Mouse (Mus musculus): Measurements from ENCODE around the gene Olfr169.
"Not testable (repeated sequence)": the region's sequence is repeated elsewhere in the genome, so short reads cannot be mapped to it uniquely, and the experiment has no call there.

Olfr169 gene
- long read RNA-seq, experiment 1: 0 reads
- long read RNA-seq, experiment 2: 0 reads

DNA sequence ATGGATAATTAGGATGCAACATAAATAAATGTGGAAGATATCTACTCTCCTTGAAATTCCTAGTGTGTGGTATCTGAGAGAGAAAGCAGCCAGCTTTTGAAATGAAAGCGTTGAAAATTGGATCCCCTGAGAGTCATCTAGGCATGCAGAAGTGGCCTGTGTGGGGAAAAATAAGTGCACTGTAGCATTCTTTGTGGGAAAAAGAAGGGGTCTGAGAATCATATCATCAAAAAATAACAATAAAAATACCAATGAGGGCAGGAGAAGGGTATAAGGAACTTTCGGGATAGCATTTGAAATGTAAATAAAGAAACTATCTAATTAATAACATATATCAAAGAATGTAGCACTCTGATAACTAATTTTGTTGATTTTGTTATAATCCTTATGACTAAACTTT, at the start of gene Olfr169:
TSS of gene Olfr169 (minus strand) at position 101 of the 400 bp plus-strand sequence.
- intact Hi-C loops (cut with DNase I): not testable (repeated sequence)

DNA sequence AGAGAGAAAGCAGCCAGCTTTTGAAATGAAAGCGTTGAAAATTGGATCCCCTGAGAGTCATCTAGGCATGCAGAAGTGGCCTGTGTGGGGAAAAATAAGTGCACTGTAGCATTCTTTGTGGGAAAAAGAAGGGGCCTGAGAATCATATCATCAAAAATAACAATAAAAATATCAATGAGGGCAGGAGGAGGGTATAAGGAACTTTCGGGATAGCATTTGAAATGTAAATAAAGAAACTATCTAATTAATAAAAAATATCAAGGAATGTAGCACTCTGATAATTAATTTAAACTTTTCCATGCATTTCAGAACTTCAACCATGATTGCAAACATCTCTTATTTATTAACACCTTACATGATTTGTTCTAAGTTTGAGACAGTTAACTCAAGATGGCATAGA, 40.2 kb upstream of the Olfr169 start, which contains the start of gene Olfr170:
TSS of gene Olfr170 (minus strand) at position 101 of the 400 bp plus-strand sequence.
- intact Hi-C loops (cut with DNase I): not testable (repeated sequence)

DNA sequence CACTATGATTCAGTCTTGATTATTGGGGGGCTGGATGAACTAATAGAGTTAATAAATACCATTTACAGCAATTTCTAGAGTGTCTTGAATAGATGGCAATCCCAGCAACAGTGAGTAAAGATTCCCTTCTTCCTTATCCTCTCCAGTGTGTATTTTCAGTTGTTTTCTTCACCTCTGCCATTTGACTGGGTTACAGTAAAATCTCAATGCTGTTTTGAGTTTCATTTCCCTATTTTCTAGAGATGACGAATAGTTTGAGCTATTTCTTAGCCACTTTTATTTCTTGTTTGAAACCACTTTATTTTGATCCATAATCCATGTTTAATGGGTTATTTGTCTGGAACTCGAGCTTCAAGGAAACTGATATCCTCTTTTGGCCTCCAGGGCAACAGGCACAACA, 31.6 kb upstream of the Olfr169 start:
- intact Hi-C loops (cut with DNase I): no loop called here

DNA sequence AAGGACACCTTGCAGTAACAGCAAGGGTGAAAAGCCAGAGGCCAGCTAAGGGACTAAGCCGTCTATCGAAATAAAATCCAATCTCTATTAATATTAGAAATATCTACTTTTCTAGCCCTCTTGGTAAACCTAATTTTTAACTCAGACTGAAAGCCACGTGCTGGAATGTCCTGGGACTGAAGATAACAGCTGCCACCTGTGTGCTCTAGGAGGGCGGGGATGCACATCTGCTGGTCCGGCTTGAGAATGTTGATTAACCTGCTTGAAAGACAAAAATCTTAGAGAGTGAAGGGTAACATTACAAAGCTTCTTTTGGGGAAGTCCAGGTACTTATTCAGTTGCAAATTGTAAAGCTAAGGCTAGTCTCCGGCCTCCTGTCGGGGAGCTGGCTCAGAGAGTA, 18.2 kb downstream of the Olfr169 start:
- intact Hi-C loops (cut with DNase I): not testable (repeated sequence)

DNA sequence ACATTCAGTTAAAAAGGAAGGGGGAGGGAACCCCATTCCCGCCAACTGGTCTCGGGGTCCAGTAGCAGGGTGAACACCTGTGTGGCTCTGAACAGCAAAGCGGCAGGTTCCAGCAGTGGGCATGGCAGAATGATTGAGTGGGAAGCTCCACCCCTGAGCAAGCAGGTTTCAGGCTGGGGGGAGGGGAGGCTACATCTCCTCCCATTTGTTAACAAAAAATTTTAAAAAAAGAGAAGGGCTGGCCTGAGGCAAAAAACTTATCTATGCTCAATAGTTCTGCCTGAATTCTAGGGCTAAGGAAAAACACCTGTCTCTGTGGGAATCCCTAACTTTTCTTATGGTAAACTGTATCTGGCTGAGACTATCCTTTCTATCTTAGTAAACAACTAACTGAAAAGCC, 19.4 kb downstream of the Olfr169 start:
- intact Hi-C loops (cut with DNase I): not testable (repeated sequence)

DNA sequence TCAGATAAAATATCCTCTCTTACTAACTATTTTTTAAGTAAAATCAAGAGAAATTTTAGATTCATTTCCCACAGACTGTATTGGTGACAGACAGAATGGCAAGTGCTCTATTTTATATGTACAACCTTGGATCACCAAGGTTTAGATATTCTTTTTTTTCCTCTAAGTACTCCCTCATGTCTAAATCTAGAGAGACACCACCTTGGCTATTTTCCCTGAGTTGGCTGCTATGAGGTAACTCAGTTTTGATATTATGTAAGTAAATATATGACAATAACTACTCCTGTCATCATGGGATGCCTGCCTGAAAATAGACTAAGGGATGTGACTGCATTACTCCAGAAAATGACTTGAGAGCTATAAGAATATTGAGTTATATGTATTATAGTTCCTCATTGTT, 36.2 kb downstream of the Olfr169 start, which contains the start of gene Olfr168:
TSS of gene Olfr168 (minus strand) at position 101 of the 400 bp plus-strand sequence.
- intact Hi-C loops (cut with DNase I): no loop called here

DNA sequence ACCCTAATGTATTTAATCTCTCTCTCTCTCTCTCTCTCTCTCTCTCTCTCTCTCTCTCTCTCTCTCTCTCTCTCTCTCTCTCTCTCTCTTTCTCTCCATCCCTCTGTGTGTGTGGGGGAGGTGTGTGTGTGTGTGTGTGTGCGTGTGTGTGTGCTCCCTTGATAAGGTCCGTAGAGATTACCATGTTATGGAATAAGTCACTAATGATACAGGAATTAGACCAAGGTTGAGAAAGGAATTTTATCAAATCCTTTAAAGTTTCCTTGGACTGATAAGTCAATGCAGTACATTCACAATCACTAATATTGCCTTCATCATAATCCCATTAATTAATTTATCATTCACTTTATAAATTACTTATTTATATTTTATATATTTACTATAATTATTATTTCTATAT, 49.4 kb downstream of the Olfr169 start, which contains the start of gene Olfr167:
TSS of gene Olfr167 (minus strand) at position 101 of the 400 bp plus-strand sequence.
- intact Hi-C loops (cut with DNase I): no loop called here

Measured in adrenal gland (tissue).